Mouse (Mus musculus): ENCODE measurements around the gene Gamt.

GRCm38 (mm10) chr10:80239791-80240190 lies 21.0 kb downstream of the Gamt start:
- TF ChIP-seq POLR2A (IDR thresholded peaks at IDR 0.05; ENCODE audit: borderline replicate concordance, extremely low read depth, low read depth, low read length) (no peak), CTCF (IDR thresholded peaks at IDR 0.05; ENCODE audit: insufficient read depth, low read length) (no peak)
